Mouse (Mus musculus) limb, embryonic 12.5 days (tissue): ENCODE measurements around the gene Sbsn. TPM values are rescaled to one million over a fixed set of nuclear protein-coding genes. Genes with fewer than 3 reads are reported as not detected.
"Not testable (repeated sequence)": the region's sequence is repeated elsewhere in the genome, so short reads cannot be mapped to it uniquely, and the experiment has no call there.

Experiments used
- ATAC-seq: fragments of 200-750 bp; cut with Nextera tagmentation; 2 replicates; pipeline ENCODE4 v1.8.0; 2017; ENCODE audit warnings: low read depth, moderate TSS enrichment; ENCODE audit not compliant: insufficient number of reproducible peaks, insufficient read depth, low FRiP score, low TSS enrichment
- H3K27ac ChIP-seq: fragments of 300-500 bp; sonication (generic); 2 replicates; pipeline ENCODE4 v1.5.1; 2016; ENCODE audit warnings: mild to moderate bottlenecking, moderate library complexity
- H3K27me3 ChIP-seq: fragments of 300-500 bp; sonication (generic); 2 replicates; pipeline ENCODE4 v1.6.1; 2016; ENCODE audit warnings: mild to moderate bottlenecking, moderate library complexity
- H3K36me3 ChIP-seq: fragments of 300-500 bp; sonication (generic); 2 replicates; pipeline ENCODE4 v1.6.1; 2016; ENCODE audit warnings: mild to moderate bottlenecking, moderate library complexity
- H3K4me1 ChIP-seq: fragments of 300-500 bp; sonication (generic); replicated peaks from 2 replicates; pipeline ENCODE4 v1.6.1; 2016
- H3K4me2 ChIP-seq: fragments of 300-500 bp; sonication (generic); 2 replicates; pipeline ENCODE4 v1.6.1; 2016; ENCODE audit warnings: mild to moderate bottlenecking, moderate library complexity
- H3K4me3 ChIP-seq: fragments of 300-500 bp; sonication (generic); replicated peaks from 2 replicates; pipeline ENCODE4 v1.5.1; 2016; ENCODE audit warnings: mild to moderate bottlenecking
- H3K9ac ChIP-seq: fragments of 300-500 bp; sonication (generic); replicated peaks from 2 replicates; pipeline ENCODE4 v1.6.1; 2016; ENCODE audit warnings: mild to moderate bottlenecking, moderate library complexity
- H3K9me3 ChIP-seq: fragments of 300-500 bp; sonication (generic); 2 replicates; pipeline ENCODE4 v1.6.1; 2016; ENCODE audit warnings: mild to moderate bottlenecking, moderate library complexity
- WGBS: fragments of 180-500 bp; shearing (Covaris S2); methylation state at CpG from one replicate; pipeline ENCODE4 v1.1.7; 2016; 5-methylcytosine and 5-hydroxymethylcytosine counted together
- polyA plus RNA-seq: library from polyadenylated mRNA; unstranded; fragments of >200 nt; fragmentation: Nextera tagmentation; extraction: Ambion mirVana; gene quantifications from 2 replicates; pipeline ENCODE4 v1.2.1, GENCODE M21; 2016

Sbsn gene
- polyA plus RNA-seq, 1 experiment from 2014 or later = 1.7 TPM

DNA sequence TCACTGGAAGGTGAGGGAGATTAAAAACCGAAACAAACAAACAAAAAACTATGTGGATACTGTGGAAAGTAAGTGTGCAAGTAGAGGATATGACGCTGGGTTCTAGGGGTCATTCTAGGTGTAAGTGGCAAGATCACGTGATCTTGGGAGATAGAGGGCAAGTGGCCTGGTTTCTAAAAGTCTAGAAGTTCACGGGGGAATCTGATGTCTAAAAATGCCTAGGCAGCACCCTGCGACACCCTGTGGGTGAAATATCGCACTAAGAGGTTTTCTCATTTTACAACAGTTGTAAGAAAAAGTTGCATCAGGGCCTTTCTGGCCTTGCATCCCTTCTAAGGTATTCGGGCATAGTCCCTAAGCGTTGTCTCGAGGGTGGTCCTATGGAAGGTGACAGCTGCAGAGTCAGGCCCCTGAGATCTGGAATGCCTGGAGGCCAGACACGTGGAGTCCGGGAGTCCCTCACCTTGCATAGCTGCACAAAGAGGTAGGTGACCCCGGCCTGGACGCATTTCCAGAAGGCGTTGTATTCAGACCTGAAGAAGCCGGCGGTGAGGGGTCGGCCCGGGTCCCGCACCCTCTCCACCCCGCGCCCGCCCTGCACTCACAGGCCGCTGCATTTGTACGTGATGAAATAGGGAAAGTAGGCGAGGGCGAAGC is 22.4 kb upstream of the Sbsn start:
- Histone ChIP-seq H3K9ac (peak overlapping the region; percentile 81), H3K4me3 (peak overlapping the region; percentile 73), H3K4me1 (peaks cover 15% of the 10 kb centered on the region), H3K9me3 (no peaks in the 10 kb centered on the region), H3K27ac (peak overlapping the region; percentile 88), H3K27me3 (no peaks in the 10 kb centered on the region), H3K4me2 (peak overlapping the region; percentile 77), H3K36me3 (peaks cover 40% of the 10 kb centered on the region)
- 8% methylated on average over 26 of the region's 26 CpGs for WGBS
- peak; percentile 61 for ATAC-seq

DNA sequence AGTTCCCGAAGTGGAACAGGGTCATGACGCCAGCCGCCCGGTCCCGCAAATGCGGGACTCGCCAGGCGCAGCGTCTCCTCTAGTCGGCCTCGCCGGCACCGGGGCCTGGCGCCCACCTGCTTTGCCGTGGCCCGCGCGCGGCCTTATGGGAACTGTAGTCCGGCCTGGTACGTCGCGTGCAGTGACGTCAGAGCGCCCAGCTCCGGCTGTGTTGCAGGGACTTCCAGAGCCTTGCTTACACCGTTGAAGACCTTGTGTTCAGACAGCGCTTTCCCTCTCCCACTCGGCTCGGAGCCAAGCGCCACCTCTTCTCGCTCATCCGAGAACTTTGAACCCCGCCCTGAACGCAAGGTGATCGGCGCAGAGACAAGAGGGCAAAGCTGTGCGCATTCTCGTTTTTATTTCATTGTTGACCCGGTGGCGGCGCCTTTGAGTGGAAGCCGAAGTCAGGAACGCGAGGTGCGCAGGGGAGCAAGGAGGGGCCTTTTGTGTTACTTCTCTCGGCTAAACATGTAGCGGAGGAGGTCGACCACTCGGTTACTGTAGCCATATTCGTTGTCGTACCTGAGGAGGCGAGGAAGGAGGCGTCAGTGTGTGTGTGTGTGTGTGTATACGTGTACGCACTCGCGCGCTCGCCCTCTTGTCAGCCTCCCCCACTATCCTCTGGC is 21.7 kb upstream of the Sbsn start, which contains the start of gene Tmem147:
Tmem147 (minus strand) TSS at position 145 of the 668 bp plus-strand sequence.
- H3K9ac ChIP-seq = peak within 1 kb of the TSS; percentile 81
- ATAC-seq = peak; percentile 96
- H3K27ac ChIP-seq = peak within 1 kb of the TSS; percentile 88
- no peaks in the 10 kb centered on the region for H3K27me3 ChIP-seq
- H3K4me3 ChIP-seq = peak within 1 kb of the TSS; percentile 73
- WGBS = under 1% methylated on average over 60 of the region's 60 CpGs
- H3K4me2 ChIP-seq = peak within 1 kb of the TSS; percentile 77
- H3K9me3 ChIP-seq = no peaks in the 10 kb centered on the region
- peaks cover 46% of the 10 kb centered on the region for H3K36me3 ChIP-seq
- H3K4me1 ChIP-seq = peaks cover 15% of the 10 kb centered on the region

- ATAC-seq = not testable (repeated sequence)
- H3K9ac ChIP-seq = peak overlapping the region; percentile 81
These were observed 21.1 kb upstream of the Sbsn start for GRCm38 (mm10) chr7:30730064-30730722.

DNA sequence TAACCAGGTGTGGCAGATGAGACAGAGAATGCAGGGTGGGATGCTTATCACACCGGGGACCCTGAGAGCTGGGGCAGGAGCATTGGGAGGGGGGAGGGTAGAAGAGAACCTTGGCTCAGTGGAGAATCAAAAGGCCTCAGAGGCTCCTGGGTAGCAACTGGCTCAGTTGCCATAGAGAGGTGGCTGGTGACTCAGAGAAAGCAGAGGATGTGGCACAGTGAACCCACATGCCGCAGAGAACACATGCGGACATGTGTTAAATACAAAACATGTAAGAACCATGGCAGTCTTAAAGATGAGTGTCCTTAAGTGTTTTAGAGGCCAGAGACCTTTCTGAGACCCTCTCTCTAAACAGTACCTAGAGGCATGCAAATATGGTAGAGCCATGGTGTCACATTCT is 15.1 kb upstream of the Sbsn start:
- H3K27ac ChIP-seq = no peak overlapping the region
- no peaks in the 10 kb centered on the region for H3K4me1 ChIP-seq
- H3K27me3 ChIP-seq = no peaks in the 10 kb centered on the region
- no peak overlapping the region for H3K4me3 ChIP-seq
- no peak for ATAC-seq
- WGBS = 91% methylated on average over 3 of the region's 3 CpGs
- H3K4me2 ChIP-seq = no peak overlapping the region
- H3K36me3 ChIP-seq = peaks cover 74% of the 10 kb centered on the region
- H3K9ac ChIP-seq = no peak overlapping the region
- H3K9me3 ChIP-seq = no peaks in the 10 kb centered on the region

More at GRCm38 (mm10) chr7:30730064-30730722, 21.1 kb upstream of the Sbsn start:
- Histone ChIP-seq H3K4me2 (peak overlapping the region; percentile 77), H3K4me3 (peak overlapping the region; percentile 73), H3K27ac (peak overlapping the region; percentile 88), H3K4me1 (peaks cover 15% of the 10 kb centered on the region), H3K36me3 (peaks cover 49% of the 10 kb centered on the region)
- H3K27me3 ChIP-seq, H3K9me3 ChIP-seq: not testable (repeated sequence)
- 36% methylated on average over 12 of the region's 22 CpGs for WGBS

GRCm38 (mm10) chr7:30742570-30742969 is 8.7 kb upstream of the Sbsn start:
- WGBS = 84% methylated on average over 2 of the region's 2 CpGs
- H3K9me3 ChIP-seq, H3K4me3 ChIP-seq, ATAC-seq, H3K4me2 ChIP-seq, H3K9ac ChIP-seq, H3K4me1 ChIP-seq, H3K27ac ChIP-seq, H3K27me3 ChIP-seq: not testable (repeated sequence)
- peaks cover 28% of the 10 kb centered on the region for H3K36me3 ChIP-seq

DNA sequence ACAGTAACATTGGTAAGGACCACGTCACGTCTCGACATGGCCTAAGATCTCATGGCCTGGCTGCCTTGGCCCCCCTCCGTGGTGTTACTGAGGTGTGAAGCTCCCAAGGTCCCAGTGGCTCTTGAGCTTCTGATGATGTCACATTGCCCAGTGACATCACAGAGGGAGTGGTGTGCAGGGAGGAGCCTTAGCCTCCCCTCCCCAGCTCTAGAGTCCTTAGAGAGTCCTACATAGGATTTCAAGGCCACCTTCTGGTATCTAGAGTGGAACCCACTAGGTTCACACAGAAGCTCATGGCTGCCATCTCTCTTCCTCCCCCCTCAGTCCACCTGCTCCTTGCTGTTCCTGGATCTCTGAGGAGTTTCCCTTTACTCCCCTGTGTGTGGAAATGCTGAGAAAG is 7.7 kb upstream of the Sbsn start, which contains the start of gene Gapdhs:
Gapdhs (minus strand) TSS at position 65 of the 400 bp plus-strand sequence.
- H3K9ac ChIP-seq = not testable (repeated sequence)
- WGBS = 75% methylated on average over 4 of the region's 4 CpGs

GRCm38 (mm10) chr7:30744022-30744598 is 7.2 kb upstream of the Sbsn start:
- WGBS = 39% methylated on average over 4 of the region's 4 CpGs
- Histone ChIP-seq H3K9me3 (no peaks in the 10 kb centered on the region), H3K27ac (no peak overlapping the region), H3K4me1 (peaks cover 3% of the 10 kb centered on the region; the same call in 1 of the 2 replicates), H3K4me2 (no peak overlapping the region), H3K9ac (no peak overlapping the region), H3K4me3 (no peak overlapping the region), H3K27me3 (no peaks in the 10 kb centered on the region), H3K36me3 (peaks cover 19% of the 10 kb centered on the region)
- no peak for ATAC-seq

More for the DNA sequence above, 7.7 kb upstream of the Sbsn start, which contains the start of gene Gapdhs:
- H3K36me3 ChIP-seq = peaks cover 19% of the 10 kb centered on the region
- H3K9me3 ChIP-seq, H3K4me3 ChIP-seq, H3K27me3 ChIP-seq, H3K4me1 ChIP-seq, H3K4me2 ChIP-seq, H3K27ac ChIP-seq: not testable (repeated sequence)
- 0 out of 2 replicates have a peak, but pooled peaks have one; percentile 16 for ATAC-seq

DNA sequence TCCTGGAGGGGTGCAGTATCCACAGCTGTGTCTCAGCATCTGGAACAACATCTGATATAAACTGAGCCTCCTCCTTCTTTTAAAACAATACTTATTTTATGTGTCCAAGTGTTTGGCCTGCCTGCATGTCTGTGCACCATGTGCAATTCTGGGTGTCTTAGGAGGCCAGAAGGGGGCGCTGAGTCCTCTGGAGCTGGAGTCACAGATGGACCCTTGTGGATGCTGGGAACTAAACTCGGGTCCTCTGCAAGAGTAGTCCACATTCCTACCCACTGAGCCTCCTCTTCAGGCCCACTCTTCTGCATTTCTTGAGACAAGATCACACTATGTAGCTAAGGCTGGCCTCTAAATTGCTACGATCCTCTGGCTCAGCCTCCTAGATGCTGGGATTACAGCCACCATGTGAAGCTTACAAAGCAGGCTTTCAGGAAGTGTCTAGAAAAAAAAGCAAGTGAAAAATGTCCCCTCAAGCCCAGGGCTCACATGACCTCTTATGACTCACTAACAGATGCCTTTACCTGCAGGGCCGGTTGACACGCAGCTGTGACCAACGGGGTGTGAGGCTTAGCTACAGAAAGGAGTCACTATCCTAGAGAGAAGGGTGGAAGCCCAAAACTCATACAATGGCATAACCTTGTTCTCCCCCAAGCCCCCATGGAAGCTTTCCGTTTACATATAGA is 3.6 kb upstream of the Sbsn start:
- Histone ChIP-seq H3K4me1 (peaks cover 3% of the 10 kb centered on the region; the same call in 1 of the 2 replicates), H3K9me3 (no peaks in the 10 kb centered on the region), H3K4me3 (no peak overlapping the region), H3K36me3 (peaks cover 9% of the 10 kb centered on the region; the same call in 1 of the 2 replicates), H3K27me3 (no peaks in the 10 kb centered on the region), H3K9ac (no peak overlapping the region), H3K27ac (no peak overlapping the region), H3K4me2 (no peak overlapping the region)
- WGBS = 81% methylated on average over 7 of the region's 7 CpGs
- ATAC-seq = no peak

GRCm38 (mm10) chr7:30749824-30750606 is 1.3 kb upstream of the Sbsn start:
- Histone ChIP-seq H3K9me3 (peaks cover 7% of the 10 kb centered on the region), H3K4me1 (no peaks in the 10 kb centered on the region), H3K27ac (no peak overlapping the region), H3K36me3 (peaks cover 21% of the 10 kb centered on the region), H3K9ac (no peak overlapping the region), H3K4me3 (no peak overlapping the region), H3K4me2 (no peak overlapping the region), H3K27me3 (no peaks in the 10 kb centered on the region)
- no peak for ATAC-seq
- WGBS = 84% methylated on average over 13 of the region's 13 CpGs

DNA sequence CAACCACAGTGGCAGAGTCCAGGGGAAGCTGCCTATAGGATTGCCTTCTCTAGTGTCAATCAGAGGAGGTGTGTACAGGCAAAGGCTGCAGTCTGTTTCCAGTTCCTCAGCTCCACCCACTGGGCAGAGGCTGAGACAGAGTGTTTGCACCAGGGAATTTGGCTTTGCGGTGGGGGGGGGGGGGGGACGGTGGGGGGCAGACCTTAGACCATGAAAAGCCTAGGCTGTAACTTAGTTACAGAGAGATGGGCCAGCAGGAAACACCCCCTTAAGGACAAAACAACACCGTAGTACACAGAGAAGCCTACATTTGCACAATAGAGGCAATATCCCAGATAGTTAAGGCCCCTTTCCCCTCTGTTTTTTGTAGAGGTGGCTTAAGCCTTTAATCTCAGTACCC is 5.7 kb downstream of the Sbsn start:
- Histone ChIP-seq H3K9me3 (peaks cover 11% of the 10 kb centered on the region), H3K36me3 (peaks cover 29% of the 10 kb centered on the region), H3K4me2 (no peak overlapping the region), H3K9ac (no peak overlapping the region), H3K27ac (no peak overlapping the region), H3K4me1 (no peaks in the 10 kb centered on the region), H3K27me3 (no peaks in the 10 kb centered on the region), H3K4me3 (no peak overlapping the region)
- 76% methylated on average over 3 of the region's 3 CpGs for WGBS
- no peak for ATAC-seq
